Mouse (Mus musculus) liver, postnatal 0 days (tissue): ENCODE measurements around the gene Rnf113a2.

Experiments used
- CTCF ChIP-seq: sonication (generic); IDR thresholded peaks from 2 replicates; pipeline ENCODE4 v1.5.1; 2016; ENCODE audit warnings: antibody characterized with exemption, low read depth
- EP300 ChIP-seq: IDR thresholded peaks from 2 replicates; pipeline ENCODE4 v1.6.1; 2016; ENCODE audit warnings: antibody characterized with exemption, low read depth, mild to moderate bottlenecking

DNA sequence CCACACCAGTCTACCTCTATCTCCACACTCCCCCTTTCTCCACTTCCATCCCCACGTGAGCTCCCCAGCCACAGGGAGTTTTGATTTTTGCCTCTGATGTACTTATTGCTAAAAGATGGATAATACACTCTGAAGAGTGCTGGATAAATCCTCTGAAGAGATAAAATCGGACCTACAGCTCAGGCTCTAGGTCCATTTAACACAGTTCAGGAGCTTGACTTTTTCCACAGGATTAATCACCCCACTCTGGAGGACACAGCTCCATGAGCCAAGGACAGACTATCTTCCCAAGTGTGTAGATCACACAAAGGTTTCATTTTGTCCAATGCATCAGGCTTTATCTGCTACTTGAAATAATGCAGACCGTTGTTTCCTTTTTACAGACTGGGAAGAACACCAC is 16.9 kb upstream of the Rnf113a2 start:
- TF ChIP-seq CTCF (no peak), EP300 (no peak)
